Mouse (Mus musculus) cerebellum, adult 9-11 months (tissue): ENCODE results near the gene Myo16.

ENCODE experiments used
- DNase-seq: peaks from one replicate; pipeline ENCODE4 v3.0.0; 2022

Gene Myo16

DNA sequence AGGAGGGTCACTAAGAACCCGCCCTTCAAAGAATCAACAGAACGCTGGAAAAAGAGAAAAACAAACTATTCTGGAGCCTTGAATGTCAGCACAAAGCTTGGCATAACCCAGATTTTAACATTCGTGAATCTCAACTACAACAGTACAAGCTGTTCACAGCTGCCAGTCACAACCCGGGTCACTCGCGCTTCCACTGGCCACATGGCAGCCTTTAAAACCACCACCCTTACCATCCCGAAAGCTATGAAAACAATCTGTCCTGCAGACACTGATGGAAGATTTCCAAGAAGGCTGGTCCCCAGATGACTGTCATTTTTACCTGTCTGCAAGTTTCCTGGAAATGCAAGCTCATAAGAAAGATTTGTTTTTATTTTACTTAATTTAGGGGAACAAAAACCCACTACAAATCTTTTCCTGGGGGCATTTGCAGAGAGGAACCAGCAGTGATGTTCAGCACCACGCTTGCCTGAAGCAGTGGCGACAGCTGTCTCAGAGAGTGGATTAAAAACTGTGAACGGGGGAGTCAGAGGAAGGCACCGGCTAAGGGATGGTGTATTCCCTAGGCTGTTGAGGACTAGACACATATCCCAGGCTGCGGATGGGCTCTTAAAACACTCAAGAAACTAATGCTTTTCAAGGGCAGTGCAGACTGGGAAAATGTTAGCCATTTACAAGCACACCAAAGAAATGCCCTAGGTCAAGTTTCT is 154.2 kb downstream of the Myo16 start:
- no peak for DNase-seq

DNA sequence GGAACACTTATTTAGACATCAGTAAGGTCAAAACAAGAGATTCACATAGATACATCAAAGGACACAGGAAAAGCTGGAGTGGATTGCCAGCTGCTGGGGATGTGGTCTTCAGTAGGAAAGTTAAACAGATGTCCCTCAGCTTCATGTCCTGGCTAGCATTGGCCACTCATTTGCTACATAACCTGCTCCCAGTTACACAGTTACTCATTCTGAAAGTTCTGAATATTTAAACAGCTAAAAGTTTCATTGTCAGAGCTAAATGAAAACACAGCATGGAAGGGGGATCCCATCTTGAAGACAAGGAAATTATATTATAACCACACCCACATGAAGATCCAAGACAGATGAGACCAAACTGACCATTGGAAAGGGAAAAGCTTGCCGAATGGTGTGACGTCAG is 156.8 kb downstream of the Myo16 start:
- DNase-seq = no peak

DNA sequence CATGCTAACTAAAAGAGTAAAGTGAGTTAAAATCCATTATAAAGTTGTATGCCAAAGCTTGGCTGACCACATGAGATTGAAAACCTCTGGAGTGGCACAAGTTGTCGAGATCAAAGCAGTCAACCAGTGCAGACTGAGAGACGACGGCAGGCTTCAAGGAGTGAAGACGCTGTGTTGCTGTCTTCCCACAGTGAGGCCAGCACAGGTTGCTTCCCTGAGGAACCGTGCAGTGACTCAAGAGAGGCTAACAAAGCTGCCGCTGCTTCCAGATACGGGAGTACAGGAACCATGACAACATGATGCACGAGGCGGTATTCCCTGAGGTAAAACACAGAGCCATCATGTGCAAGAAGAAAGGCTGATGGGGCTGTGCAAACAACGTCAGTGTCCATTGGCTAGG is 158.6 kb downstream of the Myo16 start:
- no peak for DNase-seq

DNA sequence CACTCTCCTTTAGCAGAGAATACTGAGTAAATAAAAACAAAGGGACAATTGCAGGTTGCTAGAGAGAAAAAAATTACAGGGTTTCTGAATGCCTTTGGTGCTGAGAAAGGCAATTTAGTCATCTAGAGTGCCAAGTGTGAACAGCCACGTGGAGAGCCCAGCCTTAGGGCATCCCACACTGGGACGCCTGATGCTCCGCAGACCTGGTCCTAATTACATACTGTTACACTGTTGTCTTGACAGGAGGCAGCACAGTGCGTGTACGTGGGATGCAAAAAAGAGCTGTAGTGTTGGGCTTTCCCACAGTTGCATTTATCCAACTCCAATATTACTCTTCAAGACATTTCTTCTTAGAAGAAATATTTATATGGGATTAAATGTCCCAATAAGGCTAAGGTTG is 162.5 kb downstream of the Myo16 start:
- peak; percentile 15 for DNase-seq

DNA sequence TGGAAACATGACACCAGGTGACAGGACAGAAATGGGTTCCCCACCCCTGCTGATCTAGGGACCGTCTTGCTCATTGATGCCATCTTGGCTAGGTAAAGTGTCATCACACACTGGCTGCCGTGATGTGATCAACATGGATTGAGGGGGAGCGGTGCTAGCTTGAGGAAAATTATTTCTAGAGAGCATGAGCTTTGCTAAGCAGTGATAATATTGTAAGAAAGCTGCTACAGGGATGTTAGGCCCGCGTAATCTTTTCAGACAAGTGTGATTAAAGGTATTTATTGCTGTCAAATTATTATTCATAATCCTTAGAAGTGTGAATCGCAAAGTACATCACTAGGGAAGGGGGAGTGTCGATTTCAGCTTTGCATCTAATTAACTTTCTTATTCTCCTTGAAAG is 164.4 kb downstream of the Myo16 start:
- DNase-seq = no peak

DNA sequence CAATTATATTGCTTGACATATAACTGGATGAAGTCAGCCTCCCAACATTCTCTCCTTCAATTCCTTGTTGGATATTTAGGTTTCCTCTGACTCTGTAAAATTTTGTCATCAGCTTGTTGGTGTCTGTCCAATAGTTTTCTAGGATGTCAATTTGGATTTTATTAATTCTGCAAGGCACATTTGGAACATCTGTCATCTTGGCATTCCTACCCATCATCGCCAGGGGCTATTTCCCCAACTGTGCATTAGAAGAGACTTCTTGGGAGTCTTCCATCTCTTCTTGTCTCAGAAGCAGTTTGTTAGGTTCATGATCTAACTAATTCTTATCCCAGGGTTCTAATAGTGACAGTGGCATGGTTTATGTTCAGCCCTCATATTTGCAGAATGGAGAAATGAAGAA is 196.7 kb downstream of the Myo16 start:
- no peak for DNase-seq

DNA sequence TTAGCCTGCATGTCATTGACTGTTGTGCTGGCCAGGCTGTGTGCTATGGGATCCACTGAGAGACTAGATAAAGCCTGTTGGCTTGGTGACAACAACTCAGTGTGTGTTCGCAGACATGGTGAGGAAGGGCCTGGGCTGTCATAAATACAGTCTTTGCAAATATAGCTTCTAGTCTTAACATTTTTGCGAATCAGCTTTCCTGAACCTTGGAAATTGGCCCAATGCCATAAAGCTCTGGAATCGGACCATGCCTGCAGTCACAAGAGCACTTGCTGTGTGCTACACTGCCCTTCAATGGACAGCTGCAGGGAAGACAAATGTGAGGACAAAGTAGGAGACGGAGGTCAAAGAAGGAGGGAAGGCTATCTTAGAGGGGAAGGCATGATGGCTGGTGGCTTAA is 205.0 kb downstream of the Myo16 start:
- no peak for DNase-seq

DNA sequence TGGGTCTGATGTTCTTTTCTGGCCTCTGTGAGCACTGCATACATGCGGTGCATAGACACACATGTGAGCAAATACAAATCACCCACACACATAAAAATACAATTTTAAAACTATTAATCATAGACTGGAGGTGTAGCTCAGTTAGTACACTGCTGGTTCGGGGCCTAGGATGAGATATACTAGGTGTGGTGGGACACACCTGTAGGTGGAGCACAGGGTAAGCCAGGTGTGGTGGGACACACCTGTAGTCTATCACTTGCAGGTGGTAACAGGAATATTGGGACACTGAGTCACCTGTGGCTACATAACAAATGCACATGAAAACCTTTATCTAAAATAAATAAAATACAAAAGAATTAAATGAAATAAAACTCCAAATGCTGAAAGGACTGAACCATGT is 209.2 kb downstream of the Myo16 start:
- no peak for DNase-seq

DNA sequence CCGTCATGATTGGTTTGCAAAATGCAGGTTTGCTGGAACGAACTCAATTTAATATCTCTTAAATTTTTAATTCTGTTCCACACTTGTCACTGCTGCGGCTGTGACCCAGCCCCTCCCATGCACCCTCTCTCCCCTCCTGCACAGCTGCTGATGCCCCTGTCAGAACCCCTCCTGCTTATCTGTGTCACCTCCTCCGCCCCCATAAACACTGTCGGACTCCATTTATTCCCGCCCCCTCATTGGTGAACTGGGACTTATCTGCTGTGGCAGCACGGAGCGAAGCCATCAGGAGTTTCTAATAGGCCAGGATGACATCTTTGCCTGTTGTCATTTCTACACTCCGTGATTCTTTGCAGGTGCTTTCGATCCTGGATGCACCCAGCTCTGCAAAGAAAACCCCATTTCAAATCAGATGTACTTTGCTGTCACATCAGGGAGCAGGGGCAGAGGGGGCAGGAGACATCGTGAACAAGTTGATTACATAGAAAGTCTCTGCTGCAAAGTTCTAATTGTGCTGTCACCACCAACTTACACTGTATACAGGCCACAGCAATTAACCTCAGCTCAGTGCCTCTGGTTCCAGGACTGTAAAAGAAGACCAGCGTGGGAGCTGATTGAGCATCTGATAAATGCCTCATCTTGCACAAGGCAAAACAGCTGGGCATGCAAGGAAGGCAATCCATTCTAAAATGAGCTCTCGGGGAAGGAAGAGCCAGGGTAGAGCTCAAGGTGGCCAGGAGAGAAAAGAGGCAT is 210.1 kb downstream of the Myo16 start:
- DNase-seq = no peak

DNA sequence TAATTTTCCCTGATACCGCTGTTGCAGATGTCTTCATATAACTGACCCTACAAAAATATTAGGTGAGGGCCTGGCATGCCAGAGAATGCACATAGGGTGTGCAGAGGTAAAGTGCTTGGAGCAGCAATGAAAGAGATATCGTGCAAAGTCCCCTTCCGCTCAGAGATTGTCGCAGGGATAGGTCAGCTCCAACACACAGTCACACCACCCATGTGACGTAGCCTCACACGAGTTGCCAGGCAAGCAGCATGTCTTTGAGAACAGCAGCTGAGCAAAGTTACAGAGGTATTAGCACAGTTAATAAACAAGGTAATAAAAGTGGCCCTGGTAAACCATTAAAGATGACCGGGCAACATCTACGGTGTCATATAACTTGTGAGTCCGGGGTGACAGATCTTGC is 212.4 kb downstream of the Myo16 start:
- no peak for DNase-seq

DNA sequence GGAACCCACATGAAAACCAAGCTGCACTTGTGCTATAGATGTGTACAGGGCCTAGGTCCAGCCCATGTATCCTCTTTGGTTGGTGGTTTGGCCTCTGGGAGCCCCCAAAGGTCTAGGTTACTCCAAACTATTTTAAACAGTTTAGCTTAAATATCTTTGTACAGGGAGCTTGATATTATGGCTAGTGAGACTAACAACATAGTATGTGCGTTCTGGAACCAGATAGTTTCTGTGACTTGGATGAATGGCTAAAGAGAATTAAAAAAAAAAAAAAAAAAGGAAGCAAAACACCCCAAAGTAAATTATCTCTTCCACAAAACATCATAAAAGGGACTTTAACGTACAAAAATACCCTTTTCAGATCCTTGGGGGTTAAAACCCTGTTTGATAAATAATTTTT is 218.9 kb downstream of the Myo16 start:
- no peak for DNase-seq

DNA sequence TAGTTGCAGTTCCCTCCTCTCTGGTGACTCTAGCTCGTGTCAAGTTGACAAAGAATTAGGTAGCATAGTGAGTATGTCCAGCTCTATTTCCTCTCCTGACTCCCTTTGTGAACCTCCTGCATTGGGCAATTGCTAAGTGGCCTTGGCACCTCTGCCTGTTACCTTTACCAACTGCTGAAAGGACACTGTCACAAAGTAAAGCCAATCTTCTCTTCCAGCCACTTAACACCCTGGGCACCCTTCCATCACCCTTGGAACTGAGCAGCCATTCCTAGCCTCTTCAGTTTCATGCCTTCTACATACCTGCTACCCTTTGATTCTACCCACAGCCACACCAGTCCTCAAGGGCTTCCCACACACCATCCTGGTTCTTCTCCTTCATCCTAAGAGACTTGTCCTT is 233.4 kb downstream of the Myo16 start:
- no peak for DNase-seq

DNA sequence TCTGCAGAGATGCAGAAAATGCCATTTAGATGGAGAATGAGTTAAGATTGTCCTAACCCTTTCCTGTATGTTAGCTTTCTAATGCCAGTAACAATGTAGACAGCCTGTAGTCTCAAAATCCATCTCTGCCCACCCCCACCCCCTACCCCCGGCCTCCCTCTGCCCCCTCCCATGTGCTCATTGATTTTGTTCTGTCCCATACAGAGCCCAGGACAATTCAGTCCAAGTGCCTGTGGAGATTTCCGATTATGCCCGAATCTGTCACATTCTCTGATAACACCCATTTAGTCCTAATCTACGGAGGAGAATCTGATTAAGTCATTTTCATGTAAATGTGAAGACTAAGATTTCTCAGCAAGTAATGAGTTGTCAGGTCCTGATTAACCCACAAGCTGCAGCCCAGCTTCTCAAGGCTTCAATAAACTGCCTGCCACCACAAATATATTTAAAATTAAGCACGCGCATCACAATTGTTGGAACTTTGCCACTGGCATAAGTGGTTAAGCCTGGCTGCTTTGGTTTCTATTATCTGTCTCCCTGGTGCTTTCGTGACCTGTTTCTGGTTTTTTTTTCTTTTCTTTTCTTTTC is 237.5 kb downstream of the Myo16 start:
- no peak for DNase-seq

DNA sequence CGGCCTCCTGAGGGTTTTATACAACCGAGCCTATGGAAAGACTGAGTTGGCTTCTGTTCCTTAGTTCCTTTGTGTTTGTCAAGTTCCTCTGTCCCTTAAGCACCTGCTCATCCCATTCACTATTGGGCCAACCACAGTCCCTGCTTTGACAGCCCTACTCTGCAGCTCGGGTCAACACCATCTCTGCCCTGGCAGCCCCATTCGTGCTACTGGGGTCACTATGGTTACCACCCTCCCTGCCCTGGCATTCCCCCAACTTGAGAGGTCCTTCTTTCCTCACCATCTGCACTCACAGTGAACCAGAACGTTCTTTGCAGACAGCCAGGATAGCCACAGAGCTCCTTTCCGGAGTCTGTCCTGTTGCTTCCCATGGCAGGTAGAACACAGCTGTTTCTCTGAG is 238.2 kb downstream of the Myo16 start:
- DNase-seq = no peak

DNA sequence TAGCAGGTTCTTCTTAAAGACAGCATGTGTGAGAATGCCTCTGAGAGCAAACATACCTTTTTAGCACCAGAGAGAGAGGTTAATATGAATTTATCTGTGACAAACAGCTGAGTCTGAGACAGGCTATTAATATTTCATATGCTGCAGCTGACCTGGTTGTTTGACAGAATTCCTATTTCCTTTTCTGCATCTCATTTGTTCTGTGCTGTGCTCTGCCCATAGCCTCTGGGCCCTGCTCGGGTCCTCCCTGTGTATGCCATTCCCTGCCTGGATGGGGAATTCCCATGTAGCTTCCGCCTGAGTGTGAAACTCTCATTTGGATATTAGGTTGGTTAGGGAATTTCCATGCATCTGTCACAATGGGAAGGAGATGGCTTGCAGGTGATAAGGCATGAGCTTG is 240.8 kb downstream of the Myo16 start:
- no peak for DNase-seq

DNA sequence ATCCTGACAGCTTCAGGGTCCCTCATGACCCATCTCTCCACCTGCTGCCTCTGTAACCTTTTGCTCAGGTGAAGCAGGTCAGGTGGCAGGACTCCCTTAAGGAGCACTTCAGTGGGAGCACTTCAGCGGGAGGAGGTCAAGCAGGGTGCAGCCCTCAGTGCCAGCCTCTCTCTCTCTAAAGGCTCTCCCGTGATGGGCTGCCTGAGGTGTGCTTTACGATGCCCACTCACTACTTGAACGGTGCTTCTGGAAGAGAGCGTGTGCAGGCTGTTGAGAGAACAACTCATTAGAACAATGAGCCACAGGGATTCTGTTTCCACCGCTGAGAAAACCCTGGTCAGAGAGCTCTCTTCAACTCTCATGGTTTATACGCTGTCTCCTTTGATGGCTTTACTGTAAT is 241.4 kb downstream of the Myo16 start:
- DNase-seq = no peak

DNA sequence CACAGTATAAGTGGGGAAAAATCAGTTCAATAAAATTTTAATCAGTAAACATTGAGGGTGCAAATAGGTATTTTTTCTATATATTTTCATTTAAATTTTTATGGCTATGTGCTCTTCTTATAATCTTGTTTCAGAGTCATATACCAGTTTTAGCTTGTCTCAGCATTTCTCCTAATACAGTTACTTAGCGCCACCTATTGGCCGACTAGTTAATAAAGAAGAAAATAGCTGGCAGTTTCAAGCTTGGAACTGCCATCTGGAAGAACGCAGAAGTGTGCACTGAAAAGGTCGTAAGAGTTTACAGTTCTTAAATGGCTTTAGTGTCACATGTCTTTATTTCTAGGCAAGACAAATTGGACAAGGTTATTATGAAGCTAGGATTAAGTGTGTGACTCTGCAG is 248.9 kb downstream of the Myo16 start:
- no peak for DNase-seq

DNA sequence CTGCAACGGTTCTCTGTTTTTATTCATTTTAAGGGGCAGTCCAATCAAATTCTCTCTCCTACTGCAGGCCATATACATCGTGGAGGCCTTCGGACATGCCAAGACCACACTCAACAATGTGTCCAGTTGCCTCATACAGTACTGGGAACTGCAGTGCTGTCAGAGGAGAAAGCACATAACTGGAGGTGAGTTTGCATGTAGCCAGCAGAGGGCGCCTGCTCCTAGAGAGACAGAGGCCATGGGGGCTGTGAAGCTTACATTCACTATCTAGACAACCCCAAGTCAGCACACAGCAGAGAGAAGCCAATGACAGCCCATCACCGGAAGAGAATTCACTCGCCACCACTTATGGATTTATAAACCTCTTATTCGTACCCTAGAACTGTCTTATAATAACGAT is 251.8 kb downstream of the Myo16 start:
- DNase-seq = no peak

DNA sequence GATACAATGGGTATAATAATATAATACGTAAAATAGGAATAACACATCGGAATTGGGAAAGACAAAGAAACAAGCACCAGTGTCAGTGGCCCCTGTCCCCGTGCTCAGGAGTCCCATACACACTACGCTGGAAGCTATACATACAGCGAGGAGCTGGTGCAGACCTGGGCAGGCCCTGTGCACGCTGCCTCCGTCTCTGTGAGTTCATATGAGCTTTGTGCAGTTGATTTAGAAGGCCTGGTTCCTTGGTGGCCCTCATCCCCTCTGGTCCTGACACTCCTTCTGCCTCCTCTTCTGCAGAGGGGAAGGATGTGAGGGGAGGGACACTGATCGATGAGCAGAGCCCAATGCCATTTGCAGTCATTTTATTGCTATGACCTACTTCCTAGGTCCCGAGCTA is 255.3 kb downstream of the Myo16 start:
- DNase-seq = no peak

DNA sequence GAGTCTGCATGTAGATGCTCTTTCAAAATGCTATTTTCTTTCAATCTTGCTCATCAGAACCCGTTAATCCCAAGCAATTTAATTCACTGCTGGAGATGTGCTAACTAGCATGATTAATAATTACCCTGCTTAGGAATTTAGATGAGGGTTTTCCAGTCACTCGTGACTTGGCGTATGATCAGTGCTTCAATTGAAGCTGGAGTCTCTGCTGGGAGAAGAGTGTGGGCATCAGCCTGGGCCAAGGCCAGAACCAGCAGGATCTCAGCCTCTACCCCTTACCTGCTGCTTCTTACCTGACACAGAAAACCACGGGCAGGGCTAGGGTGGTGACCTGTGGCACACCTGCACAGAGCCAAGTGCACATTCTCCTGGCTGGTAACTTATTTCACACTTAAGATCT is 257.8 kb downstream of the Myo16 start:
- no peak for DNase-seq

DNA sequence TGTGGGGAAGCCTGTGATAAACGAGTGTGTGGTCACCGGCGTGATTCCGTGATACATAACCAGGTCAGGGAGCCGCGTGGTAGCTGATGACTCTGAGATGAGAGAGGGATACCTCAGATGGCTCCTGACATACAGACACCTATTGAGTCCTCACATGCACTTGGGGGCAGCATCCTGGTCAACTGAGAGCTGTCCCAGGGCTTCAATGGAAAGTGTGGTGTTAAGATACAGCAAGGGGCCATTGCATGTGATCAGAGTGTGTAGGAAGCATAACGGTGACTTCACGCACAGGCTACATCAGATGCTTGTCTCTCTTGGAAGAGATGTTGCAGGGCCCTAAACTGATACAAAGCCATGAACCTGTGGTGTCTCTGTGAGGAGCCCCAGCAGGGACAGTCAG is 260.2 kb downstream of the Myo16 start:
- DNase-seq = no peak

DNA sequence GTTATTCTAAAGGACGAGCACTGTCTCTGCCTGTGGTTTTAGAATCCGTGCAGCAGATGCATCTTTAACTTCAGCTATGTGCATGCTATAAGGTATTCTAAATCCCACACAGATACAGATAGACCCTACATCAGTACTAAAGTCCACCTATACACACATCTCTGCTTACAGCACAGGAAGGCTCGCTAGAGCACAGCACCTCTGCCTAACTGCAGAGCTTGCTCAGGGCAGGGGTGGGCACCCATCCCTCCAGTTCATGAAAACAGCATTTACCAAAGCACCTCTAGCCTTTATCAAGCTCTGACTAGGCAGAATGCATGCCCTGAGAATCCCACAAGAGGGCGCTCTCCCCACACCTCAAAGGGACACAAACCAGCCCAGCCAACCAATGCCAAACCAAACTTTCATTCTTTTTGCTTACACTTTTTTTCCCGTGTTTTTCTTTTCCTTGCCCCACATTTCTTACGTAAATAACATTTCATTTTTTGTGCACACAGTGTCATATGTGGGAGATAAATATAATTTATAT is 261.0 kb downstream of the Myo16 start:
- DNase-seq = peak; percentile 21

DNA sequence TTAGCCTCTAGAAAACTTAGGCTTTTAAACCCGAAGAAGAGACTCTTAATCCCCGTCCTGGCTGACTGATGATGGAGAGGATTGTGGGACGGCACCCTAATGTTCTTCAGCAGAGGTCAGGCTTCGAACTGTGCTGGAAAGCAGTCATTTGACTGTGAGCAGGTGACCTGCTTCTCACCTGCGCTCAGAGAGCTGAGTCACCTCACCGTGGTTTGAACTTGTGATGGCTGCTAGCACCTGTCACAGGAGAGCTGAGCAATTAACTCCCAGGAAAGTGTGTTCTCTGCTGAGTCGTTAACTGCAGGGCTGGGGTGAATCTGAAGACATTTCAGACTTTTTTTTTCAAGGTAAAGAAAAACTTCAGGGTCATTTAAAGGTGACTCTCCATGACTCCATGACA is 261.6 kb downstream of the Myo16 start:
- no peak for DNase-seq

DNA sequence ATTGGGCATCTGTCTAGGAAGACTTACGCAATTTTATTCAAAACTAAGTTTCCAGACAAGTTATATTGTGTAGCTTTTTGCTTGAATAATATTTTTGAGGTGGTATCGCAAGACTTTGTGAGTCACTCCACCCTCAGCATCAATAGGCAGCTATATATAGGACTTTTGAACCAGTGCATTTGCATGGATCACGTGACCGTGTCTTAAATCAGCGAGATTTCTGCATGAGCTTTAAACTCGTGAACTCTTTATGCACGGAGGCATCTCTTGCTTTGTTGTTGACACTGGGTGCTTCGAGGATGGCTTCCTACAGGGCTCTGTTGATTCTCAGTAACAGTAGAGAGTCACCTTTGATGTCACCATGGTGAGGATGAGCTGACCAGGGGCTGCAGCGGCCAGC is 262.2 kb downstream of the Myo16 start:
- no peak for DNase-seq
